Mouse (Mus musculus): Measurements from ENCODE around the gene Ano6.

GRCm38 (mm10) chr15:95763464-95763863, 27.2 kb upstream of the Ano6 start:
- TF ChIP-seq CTCF (IDR thresholded peaks at IDR 0.05; ENCODE audit: extremely low read depth, insufficient read depth, insufficient read length, insufficient replicate concordance) (no peak), POLR2A (IDR thresholded peaks at IDR 0.05; ENCODE audit: low read depth, low read length) (no peak)

Data from spleen, adult 2 months (tissue).